Mouse (Mus musculus) C2C12 (cell line): ENCODE measurements around the gene Dcbld2.

Experiments
- CTCF ChIP-seq: IDR thresholded peaks from one replicate; pipeline ENCODE4 v1.5.1; 2011; ENCODE audit not compliant: control insufficient read depth, insufficient read depth, insufficient read length
- MYOD1 ChIP-seq: IDR thresholded peaks from one replicate; pipeline ENCODE4 v1.6.1; 2011; ENCODE audit warnings: low read depth; ENCODE audit not compliant: control insufficient read depth, insufficient read length
- MYOG ChIP-seq: IDR thresholded peaks from one replicate; pipeline ENCODE4 v1.6.1; 2011; ENCODE audit not compliant: control insufficient read depth, insufficient read length; ENCODE audit errors: extremely low read depth

GRCm38 (mm10) chr16:58499650-58500049 is 91.4 kb downstream of the Dcbld2 start:
- no peak for TF ChIP-seq CTCF
- TF ChIP-seq MYOG, result no peak
- TF ChIP-seq MYOD1, result no peak
